Mouse (Mus musculus) stomach, postnatal 0 days (tissue): Measurements from ENCODE around the gene Dnmt3c. TPM values are rescaled to one million over a fixed set of nuclear protein-coding genes. Genes with fewer than 3 reads are reported as not detected.

ENCODE experiments used
- ATAC-seq: fragments of 200-750 bp; cut with Nextera tagmentation; 2 replicates; pipeline ENCODE4 v1.8.0; 2017; ENCODE audit not compliant: low FRiP score, low TSS enrichment
- DNase-seq: peaks from one replicate; pipeline ENCODE4 v3.0.0-alpha.2; 2016; ENCODE audit warnings: low spot score
- H3K27ac ChIP-seq: fragments of 300-500 bp; sonication (generic); replicated peaks from 2 replicates; pipeline ENCODE4 v1.5.1; 2014; ENCODE audit warnings: mild to moderate bottlenecking, control low read depth
- H3K27me3 ChIP-seq: fragments of 300-500 bp; sonication (generic); 2 replicates; pipeline ENCODE4 v1.6.1; 2014; ENCODE audit warnings: low read length; ENCODE audit not compliant: control insufficient read depth, insufficient read depth
- H3K36me3 ChIP-seq: fragments of 300-500 bp; sonication (generic); 2 replicates; pipeline ENCODE4 v1.6.1; 2014; ENCODE audit warnings: low read length, mixed read lengths; ENCODE audit not compliant: control insufficient read depth, insufficient read depth
- H3K4me1 ChIP-seq: fragments of 300-500 bp; sonication (generic); replicated peaks from 2 replicates; pipeline ENCODE4 v1.6.1; 2014; ENCODE audit warnings: antibody characterized with exemption; ENCODE audit not compliant: control insufficient read depth, insufficient read depth
- H3K4me2 ChIP-seq: fragments of 300-500 bp; sonication (generic); replicated peaks from 2 replicates; pipeline ENCODE4 v1.6.1; 2014; ENCODE audit warnings: low read depth, mild to moderate bottlenecking, control low read depth, moderate library complexity
- H3K4me3 ChIP-seq: fragments of 300-500 bp; sonication (generic); 2 replicates; pipeline ENCODE4 v1.5.1; 2014; ENCODE audit warnings: low read depth, low read length, control low read depth
- H3K9ac ChIP-seq: fragments of 300-500 bp; sonication (generic); 2 replicates; pipeline ENCODE4 v1.6.1; 2014; ENCODE audit warnings: mild to moderate bottlenecking, low read length, control low read depth, mixed read lengths
- H3K9me3 ChIP-seq: fragments of 300-500 bp; sonication (generic); 2 replicates; pipeline ENCODE4 v1.6.1; 2016; ENCODE audit warnings: low read length; ENCODE audit not compliant: control insufficient read depth
- CTCF ChIP-seq: IDR thresholded peaks from 2 replicates; pipeline ENCODE4 v1.5.1; 2016; ENCODE audit warnings: antibody characterized with exemption, low read depth, mild to moderate bottlenecking, moderate library complexity
- EP300 ChIP-seq: optimal IDR thresholded peaks from 2 replicates; pipeline ENCODE3; 2016; ENCODE audit warnings: antibody characterized with exemption
- WGBS: fragments of 180-500 bp; shearing (Covaris S2); extraction: QIAGEN DNeasy Blood & Tissue Kit; methylation state at CpG from one replicate; pipeline ENCODE4 v1.1.7; 2014; 5-methylcytosine and 5-hydroxymethylcytosine counted together
- polyA plus RNA-seq: library from polyadenylated mRNA; unstranded; fragments of >200 nt; fragmentation: Nextera tagmentation; extraction: Ambion mirVana; gene quantifications from 2 replicates; pipeline ENCODE4 v1.2.1, GENCODE M21; 2015

The Dnmt3c gene
- polyA plus RNA-seq, 1 experiment from 2014 or later: not detected

DNA sequence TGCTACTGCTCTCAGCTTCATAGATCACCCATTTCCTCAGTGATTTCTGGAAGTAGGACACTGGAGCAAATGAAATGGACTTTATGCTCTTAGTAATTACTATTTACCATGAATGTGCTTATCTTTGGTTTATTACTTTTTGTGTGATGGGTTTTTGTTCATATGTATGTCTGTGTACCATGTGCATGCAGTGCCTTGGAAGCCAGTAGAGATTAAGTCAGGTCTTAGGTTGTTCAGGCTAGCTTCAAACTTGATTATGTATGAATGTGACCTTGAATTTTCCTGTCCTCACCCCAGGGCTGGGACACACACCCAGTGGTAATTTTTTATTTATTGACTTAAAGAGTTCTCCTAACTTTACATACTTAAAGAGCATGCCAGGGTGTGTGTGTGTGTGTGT, 51.5 kb downstream of the Dnmt3c start:
- Histone ChIP-seq H3K36me3 (no peaks in the 10 kb centered on the region), H3K4me3 (no peak overlapping the region)
- ATAC-seq: no peak

DNA sequence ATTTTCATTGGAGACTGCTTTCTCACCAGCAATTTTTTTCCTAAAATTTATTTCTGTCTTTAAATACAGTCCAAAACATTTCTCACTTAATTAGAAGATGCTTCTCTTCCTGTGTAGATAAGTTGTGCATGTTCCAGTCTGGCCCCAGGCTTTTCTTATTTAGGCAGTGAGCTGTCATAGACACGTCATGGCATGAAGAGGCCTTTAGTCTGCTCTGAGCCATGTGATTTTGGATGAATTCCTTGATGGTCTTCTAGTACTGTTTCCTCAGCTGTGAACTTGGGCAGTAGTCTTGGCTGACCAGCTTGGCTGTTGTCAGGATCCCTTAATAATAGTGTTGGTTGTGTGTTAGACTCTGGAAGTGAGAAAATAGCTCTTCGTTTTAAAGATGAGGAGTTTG, 53.9 kb downstream of the Dnmt3c start:
- Histone ChIP-seq H3K9me3 (no peaks in the 10 kb centered on the region), H3K4me1 (no peaks in the 10 kb centered on the region), H3K4me3 (no peak overlapping the region), H3K27me3 (no peaks in the 10 kb centered on the region), H3K27ac (no peak overlapping the region), H3K36me3 (no peaks in the 10 kb centered on the region), H3K4me2 (no peak overlapping the region), H3K9ac (no peak overlapping the region)
- whole genome bisulfite sequencing: 77% methylated on average over 2 of the region's 2 CpGs
- no peak for TF ChIP-seq EP300
- no peak for TF ChIP-seq CTCF
- no peak for DNase-seq
- ATAC-seq: no peak

More for the DNA sequence above, 51.5 kb downstream of the Dnmt3c start:
- H3K9me3 ChIP-seq: no peaks in the 10 kb centered on the region
- DNase-seq: no peak
- no peaks in the 10 kb centered on the region for H3K4me1 ChIP-seq
- H3K4me2 ChIP-seq: no peak overlapping the region
- no peak overlapping the region for H3K27ac ChIP-seq
- H3K27me3 ChIP-seq: no peaks in the 10 kb centered on the region
- no peak for TF ChIP-seq CTCF
- no peak for TF ChIP-seq EP300
- H3K9ac ChIP-seq: no peak overlapping the region

DNA sequence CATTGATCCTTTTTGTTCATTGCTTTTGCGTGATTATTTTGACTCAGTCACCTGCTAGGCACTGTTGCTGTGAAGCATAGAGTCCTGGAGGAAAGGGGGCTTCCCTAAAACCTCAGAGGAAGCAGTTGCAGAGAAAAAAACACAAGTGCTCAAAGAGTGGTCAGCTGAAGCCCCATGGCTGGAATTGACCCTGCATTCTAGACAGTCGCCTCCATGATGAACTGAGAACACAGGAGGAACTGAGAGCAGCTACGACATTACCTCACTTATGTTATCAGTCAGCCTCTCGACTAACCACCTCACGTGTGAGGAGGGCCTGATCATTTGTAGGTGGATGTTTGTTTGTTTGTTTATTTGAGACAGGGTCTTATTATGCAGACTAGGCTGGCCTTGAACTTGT, 65.7 kb downstream of the Dnmt3c start:
- Histone ChIP-seq H3K36me3 (peaks cover 28% of the 10 kb centered on the region), H3K4me3 (no peak overlapping the region), H3K4me1 (no peaks in the 10 kb centered on the region), H3K4me2 (no peak overlapping the region), H3K9me3 (no peaks in the 10 kb centered on the region), H3K9ac (no peak overlapping the region), H3K27ac (no peak overlapping the region), H3K27me3 (no peaks in the 10 kb centered on the region)
- ATAC-seq (no peak), DNase-seq (no peak)
- TF ChIP-seq CTCF: no peak
- no peak for TF ChIP-seq EP300
- WGBS: 82% methylated on average over 5 of the region's 5 CpGs

DNA sequence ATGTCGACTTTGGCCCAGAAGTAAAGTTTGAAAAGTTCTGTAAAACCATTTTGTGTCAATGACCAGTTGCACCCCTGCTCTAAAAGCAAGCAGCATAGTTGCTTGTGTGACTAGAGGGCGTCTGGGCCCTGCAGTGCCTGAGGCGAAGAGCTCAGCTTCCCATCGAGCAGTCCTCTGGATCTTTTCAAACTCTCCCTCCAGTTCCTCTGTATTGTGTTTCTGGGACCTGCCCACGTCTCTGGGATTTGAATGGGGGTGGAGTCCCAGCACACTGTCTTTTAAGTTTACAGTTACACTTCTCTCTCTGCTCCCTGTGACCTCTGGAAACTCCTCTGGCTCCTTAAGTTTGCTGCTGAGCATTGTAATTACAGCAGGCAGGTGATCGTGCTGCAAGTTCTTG, 71.0 kb downstream of the Dnmt3c start:
- 59% methylated on average over 6 of the region's 6 CpGs for WGBS
- no peaks in the 10 kb centered on the region for H3K27me3 ChIP-seq
- ATAC-seq (no peak), DNase-seq (no peak)
- H3K9ac ChIP-seq: no peak overlapping the region
- no peak overlapping the region for H3K4me2 ChIP-seq
- no peak overlapping the region for H3K4me3 ChIP-seq
- H3K9me3 ChIP-seq: no peaks in the 10 kb centered on the region
- H3K27ac ChIP-seq: no peak overlapping the region
- TF ChIP-seq EP300 (no peak), CTCF (no peak)
- peaks cover 15% of the 10 kb centered on the region for H3K36me3 ChIP-seq
- no peaks in the 10 kb centered on the region for H3K4me1 ChIP-seq

DNA sequence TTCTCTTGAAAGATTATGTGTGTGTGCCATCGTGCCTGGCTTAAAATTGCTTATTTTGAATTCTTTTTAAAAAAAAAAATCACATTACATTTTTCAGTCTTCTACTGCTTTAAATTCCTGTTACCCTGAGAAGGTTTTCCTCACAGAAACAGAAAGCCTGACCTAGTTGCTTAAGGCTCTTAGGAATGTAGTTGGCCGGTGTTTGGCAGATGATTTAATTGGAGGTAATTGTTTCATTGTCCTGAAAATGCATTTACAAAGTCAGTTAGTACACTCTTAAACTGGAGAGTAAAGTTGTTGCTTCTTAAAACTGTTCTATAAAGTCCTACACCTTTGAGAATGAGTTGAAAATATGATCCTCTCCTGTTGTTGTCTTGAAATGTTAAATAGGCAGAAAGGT, 72.4 kb downstream of the Dnmt3c start:
- H3K4me2 ChIP-seq: no peak overlapping the region
- H3K36me3 ChIP-seq: peaks cover 11% of the 10 kb centered on the region; the same call in 1 of the 2 replicates
- WGBS: 73% methylated on average over 2 of the region's 2 CpGs
- ATAC-seq (no peak), DNase-seq (no peak)
- H3K9me3 ChIP-seq: no peaks in the 10 kb centered on the region
- no peaks in the 10 kb centered on the region for H3K27me3 ChIP-seq
- H3K9ac ChIP-seq: no peak overlapping the region
- no peaks in the 10 kb centered on the region for H3K4me1 ChIP-seq
- no peak overlapping the region for H3K4me3 ChIP-seq
- TF ChIP-seq CTCF (no peak), EP300 (no peak)
- H3K27ac ChIP-seq: no peak overlapping the region

DNA sequence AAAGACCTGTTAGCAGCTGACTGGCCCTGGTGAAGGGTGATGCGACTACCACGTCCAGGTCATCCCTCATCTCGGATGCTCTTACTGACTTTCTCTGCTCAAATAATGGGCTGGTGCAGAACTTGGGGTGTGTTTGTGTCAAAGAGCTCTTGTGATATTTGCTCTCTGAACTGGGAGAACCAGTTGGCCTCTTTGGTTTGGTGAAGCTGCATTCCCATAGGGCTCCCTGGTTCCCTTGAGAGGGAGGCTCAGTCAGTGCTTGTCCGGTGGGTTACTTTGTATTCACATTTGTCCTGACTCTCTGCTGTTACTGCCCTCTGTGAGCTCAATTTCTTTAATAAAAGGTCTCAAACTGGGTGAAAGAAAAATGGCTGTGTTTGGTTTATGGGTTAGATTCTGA, 76.5 kb downstream of the Dnmt3c start:
- Histone ChIP-seq H3K4me1 (no peaks in the 10 kb centered on the region), H3K27ac (no peak overlapping the region), H3K27me3 (no peaks in the 10 kb centered on the region), H3K9ac (no peak overlapping the region), H3K36me3 (peaks cover 4% of the 10 kb centered on the region; the same call in 1 of the 2 replicates), H3K4me2 (no peak overlapping the region), H3K4me3 (no peak overlapping the region), H3K9me3 (no peaks in the 10 kb centered on the region)
- 48% methylated on average over 4 of the region's 4 CpGs for WGBS
- DNase-seq (no peak), ATAC-seq (no peak)
- TF ChIP-seq CTCF (no peak), EP300 (no peak)
